Comparison of ENCODE assay signal across 20 mouse cellular contexts in the genomic region with DNA sequence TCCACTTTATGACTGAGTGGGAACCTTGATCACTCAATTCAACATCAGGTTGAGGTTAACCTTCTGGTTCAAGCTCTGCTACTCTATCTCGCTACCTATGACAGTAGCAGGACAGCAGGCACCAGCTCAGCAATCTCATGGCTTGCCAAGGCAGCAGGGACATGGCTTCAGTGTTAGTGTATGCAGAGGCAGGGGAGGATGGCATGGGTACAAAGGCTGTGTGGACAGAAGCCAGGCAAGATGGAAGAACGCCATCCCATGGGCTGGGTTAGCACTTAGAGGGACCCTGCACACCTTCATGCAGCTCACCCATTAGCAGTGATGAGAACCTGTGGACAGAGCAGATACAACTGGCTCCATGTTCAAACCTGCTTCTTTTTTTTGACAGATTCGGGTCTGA.
DNase-seq lines count a peak whose midpoint lies in the region; ATAC-seq lines count a peak whose summit lies in the region.
"Had no signal": no experiment of that assay in that cellular context is flagged by ENCODE, and none has a peak within 500 bp of the region (broad histone marks: within the 10 kb centered on the region; RNA-seq: fewer than 3 reads in every experiment).

No protein-coding gene starts in this region.

- 97% methylated on average over 3 of the region's 3 CpGs for WGBS in kidney, embryonic 14.5 days
- WGBS in kidney, embryonic 15.5 days, result 91% methylated on average over 3 of the region's 3 CpGs

- no peaks in the 10 kb centered on the region for H3K9me3 ChIP-seq in kidney, embryonic 14.5 days (ENCODE audit: control insufficient read depth, low read length)
- H3K9me3 ChIP-seq in kidney, embryonic 15.5 days (replicated peaks), result no peaks in the 10 kb centered on the region
- H3K9me3 ChIP-seq: embryonic facial prominence, embryonic 12.5 days; forebrain, embryonic 15.5 days; heart, embryonic 10.5 days; heart, embryonic 15.5 days; hindbrain, embryonic 13.5 days had no signal

- H3K4me2 ChIP-seq in kidney, embryonic 14.5 days (replicated peaks; ENCODE audit: low read depth, low read length), result no peak overlapping the region
- no peak overlapping the region for H3K4me2 ChIP-seq in kidney, embryonic 15.5 days
- H3K4me2 ChIP-seq: embryonic facial prominence, embryonic 12.5 days; forebrain, embryonic 15.5 days; heart, embryonic 15.5 days; hindbrain, embryonic 13.5 days had no signal

- 0 out of 2 replicates have a peak, but pooled peaks have one; percentile 43 for ATAC-seq in kidney, embryonic 14.5 days (ENCODE audit: low FRiP score, low TSS enrichment)
- ATAC-seq in kidney, embryonic 15.5 days (replicated peaks; ENCODE audit: low FRiP score), result no peak
- ATAC-seq: forebrain, embryonic 15.5 days had no signal

- no peaks in the 10 kb centered on the region for H3K27me3 ChIP-seq in kidney, embryonic 14.5 days (ENCODE audit: control insufficient read depth, insufficient read depth, low read length)
- no peaks in the 10 kb centered on the region for H3K27me3 ChIP-seq in kidney, embryonic 15.5 days
- H3K27me3 ChIP-seq: embryonic facial prominence, embryonic 12.5 days; forebrain, embryonic 15.5 days; heart, embryonic 15.5 days; hindbrain, embryonic 13.5 days had no signal

- peaks cover 25% of the 10 kb centered on the region for H3K36me3 ChIP-seq in kidney, embryonic 14.5 days (ENCODE audit: control insufficient read depth, insufficient read depth, low read length)
- peaks cover 17% of the 10 kb centered on the region for H3K36me3 ChIP-seq in kidney, embryonic 15.5 days

- H3K9ac ChIP-seq in kidney, embryonic 14.5 days (ENCODE audit: low read depth, low read length), result no peak overlapping the region
- H3K9ac ChIP-seq in kidney, embryonic 15.5 days, result no peak overlapping the region
- H3K9ac ChIP-seq: embryonic facial prominence, embryonic 12.5 days; forebrain, embryonic 15.5 days; heart, embryonic 15.5 days; hindbrain, embryonic 13.5 days had no signal

- no peak overlapping the region for H3K4me3 ChIP-seq in kidney, embryonic 14.5 days (ENCODE audit: low read length)
- no peak overlapping the region for H3K4me3 ChIP-seq in kidney, embryonic 15.5 days (replicated peaks)
- no peak overlapping the region for H3K4me3 ChIP-seq in brown adipose tissue, adult 24 weeks (ENCODE audit: insufficient read depth, low read depth, low read length)
- H3K4me3 ChIP-seq: embryonic facial prominence, embryonic 12.5 days; forebrain, embryonic 15.5 days; heart, embryonic 10.5 days; heart, embryonic 15.5 days; hindbrain, embryonic 13.5 days had no signal

- H3K4me1 ChIP-seq in kidney, embryonic 14.5 days (ENCODE audit: control insufficient read depth, insufficient read depth, low read length), result no peaks in the 10 kb centered on the region
- no peaks in the 10 kb centered on the region for H3K4me1 ChIP-seq in kidney, embryonic 15.5 days
- peaks cover 3% of the 10 kb centered on the region; the same call in 1 of the 2 replicates for H3K4me1 ChIP-seq in brown adipose tissue, adult 24 weeks (ENCODE audit: control insufficient read depth, insufficient read depth, insufficient read length, low read length)
- H3K4me1 ChIP-seq: embryonic facial prominence, embryonic 12.5 days; forebrain, embryonic 15.5 days; heart, embryonic 10.5 days; heart, embryonic 15.5 days; hindbrain, embryonic 13.5 days had no signal

- peak; percentile 34 for DNase-seq in kidney, adult 18-20 months
- DNase-seq in kidney, adult 11 months, result no peak
- peak; percentile 43 for DNase-seq in adipocyte (ENCODE audit: low spot score)
- DNase-seq in right cerebral cortex, adult 2 months (ENCODE audit: low spot score in 2 of 2), result no peak
- no peak for DNase-seq in c-Kit-positive CD71-positive TER-119-positive erythroid progenitor cells, embryonic 14.5 days (ENCODE audit: low spot score)
- DNase-seq: adrenal gland, adult 8-10 months; adrenal gland, postnatal 36 days; cerebellum, adult 11-12 months; cerebellum, adult 9-11 months; gastrocnemius, postnatal 36 days; heart, adult 18-20 months; heart, postnatal 14 days had no signal

- H3K27ac ChIP-seq in kidney, embryonic 14.5 days (ENCODE audit: low read depth, low read length), result no peak overlapping the region
- no peak overlapping the region for H3K27ac ChIP-seq in kidney, embryonic 15.5 days
- H3K27ac ChIP-seq in brown adipose tissue, adult 24 weeks (replicated peaks; ENCODE audit: low read depth, low read length), result peak overlapping the region; percentile 93
- H3K27ac ChIP-seq: embryonic facial prominence, embryonic 12.5 days; forebrain, embryonic 15.5 days; heart, embryonic 10.5 days; heart, embryonic 15.5 days; hindbrain, embryonic 13.5 days had no signal

Comparison
In these comparisons a context has a peak if more than half of its experiments do, and no peak if none do; other contexts are left out.
1. DNase-seq: peak in kidney, adult 18-20 months (single experiment) and adipocyte (single experiment); none in kidney, adult 11 months (single experiment), right cerebral cortex, adult 2 months (0 of 2) and c-Kit-positive CD71-positive TER-119-positive erythroid progenitor cells, embryonic 14.5 days (single experiment).